Mouse (Mus musculus): Measurements from ENCODE around the gene Vgll2.

DNA sequence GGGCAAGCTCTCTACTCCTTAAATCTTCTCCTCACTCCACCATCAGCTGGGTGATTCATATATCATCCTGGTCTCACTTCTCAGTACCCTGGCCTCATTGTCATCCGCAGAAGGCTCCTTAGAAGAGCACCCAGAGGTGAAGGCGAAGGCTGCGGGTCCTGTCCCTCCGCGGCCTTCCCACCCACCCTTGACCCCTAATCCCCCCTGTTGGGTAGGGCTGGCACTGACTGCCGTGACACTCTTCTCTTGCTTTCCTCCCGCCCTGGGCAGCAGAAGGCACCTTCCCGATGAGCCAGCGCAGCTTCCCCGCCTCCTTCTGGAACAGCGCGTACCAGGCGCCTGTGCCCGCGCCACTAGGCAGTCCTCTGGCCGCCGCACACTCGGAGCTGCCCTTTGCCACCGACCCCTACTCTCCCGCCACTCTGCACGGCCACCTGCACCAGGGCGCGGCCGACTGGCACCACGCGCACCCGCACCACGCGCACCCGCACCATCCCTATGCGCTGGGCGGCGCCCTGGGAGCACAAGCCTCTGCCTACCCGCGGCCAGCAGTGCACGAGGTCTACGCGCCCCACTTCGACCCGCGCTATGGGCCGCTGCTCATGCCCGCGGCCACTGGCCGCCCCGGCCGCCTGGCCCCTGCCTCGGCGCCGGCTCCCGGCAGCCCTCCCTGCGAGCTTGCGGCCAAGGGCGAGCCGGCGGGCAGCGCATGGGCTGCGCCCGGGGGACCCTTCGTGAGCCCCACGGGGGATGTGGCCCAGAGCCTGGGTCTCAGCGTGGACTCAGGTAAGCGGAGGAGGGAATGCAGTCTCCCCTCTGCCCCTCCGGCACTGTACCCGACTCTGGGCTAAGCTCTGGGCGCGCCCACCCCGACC, 5.1 kb downstream of the Vgll2 start:
- TF ChIP-seq CTCF (IDR thresholded peaks at IDR 0.05; ENCODE audit: low read depth) = no peak
- TF ChIP-seq EP300 (IDR thresholded peaks at IDR 0.05; ENCODE audit: low read depth) = no peak

All from liver, embryonic 14.5 days (tissue).